Mouse (Mus musculus) megakaryocyte progenitor cell, adult 5-6 weeks (primary cell): Measurements from ENCODE around the gene Cep295nl. TPM values are rescaled to one million over a fixed set of nuclear protein-coding genes. Genes with fewer than 3 reads are reported as not detected.
"Not testable (repeated sequence)": the region's sequence is repeated elsewhere in the genome, so short reads cannot be mapped to it uniquely, and the experiment has no call there.

Experiments
- ATAC-seq: replicated peaks from 2 replicates; pipeline ENCODE4 v1.8.0; 2016; ENCODE audit warnings: mild to moderate bottlenecking, moderate TSS enrichment, inconsistent platforms; ENCODE audit not compliant: poor library complexity
- total RNA-seq, 2 experiments: library from RNA; stranded (forward) in 1 of 2; stranded (reverse) in 1 of 2; fragments of 157-497, 149-512 nt in 1 of 2; fragments of 200-1000 nt in 1 of 2; gene quantifications; 2 replicates each; pipeline versions ENCODE4 v1.2.3 to v1.2.4; 2015 to 2017

The Cep295nl gene
- total RNA-seq (2015) (0.22 TPM in 1 of 2 replicates, not detected in the other), total RNA-seq (2017) (0.54 TPM in 1 of 2 replicates, not detected in the other)

DNA sequence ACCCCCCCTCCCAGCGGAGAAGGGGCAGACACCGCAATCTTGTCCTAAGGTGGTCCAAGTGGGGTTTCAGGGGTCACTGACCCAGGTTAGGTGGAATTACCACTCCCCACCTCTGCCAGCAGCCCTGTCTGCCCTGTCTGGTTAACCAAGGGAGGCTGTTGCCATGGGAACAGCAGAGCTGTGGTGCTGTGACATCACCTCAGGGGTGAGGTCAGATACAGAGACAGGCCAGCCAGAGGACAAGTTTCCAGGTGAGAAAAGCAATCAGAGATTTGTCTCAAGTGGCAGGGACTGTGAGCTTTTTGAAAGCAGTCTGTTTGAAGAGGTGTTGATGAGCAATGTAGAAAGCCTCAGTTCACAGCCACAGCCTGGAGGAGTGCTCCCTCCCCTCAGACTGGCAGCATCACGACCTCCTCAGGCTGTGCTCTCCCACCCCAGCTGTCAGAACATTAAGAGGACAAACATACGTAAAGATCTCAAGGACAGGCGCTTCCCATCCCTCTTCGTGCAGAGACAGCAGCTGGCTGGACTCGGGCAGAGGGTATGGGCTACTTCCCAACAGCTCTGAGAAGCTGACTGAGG, at the start of gene Cep295nl:
TSS of gene Cep295nl (minus strand) at position 101 of the 582 bp plus-strand sequence.
- ATAC-seq, result no peak

GRCm38 (mm10) chr11:118387816-118388215, 45.5 kb upstream of the Cep295nl start:
- not testable (repeated sequence) for ATAC-seq

DNA sequence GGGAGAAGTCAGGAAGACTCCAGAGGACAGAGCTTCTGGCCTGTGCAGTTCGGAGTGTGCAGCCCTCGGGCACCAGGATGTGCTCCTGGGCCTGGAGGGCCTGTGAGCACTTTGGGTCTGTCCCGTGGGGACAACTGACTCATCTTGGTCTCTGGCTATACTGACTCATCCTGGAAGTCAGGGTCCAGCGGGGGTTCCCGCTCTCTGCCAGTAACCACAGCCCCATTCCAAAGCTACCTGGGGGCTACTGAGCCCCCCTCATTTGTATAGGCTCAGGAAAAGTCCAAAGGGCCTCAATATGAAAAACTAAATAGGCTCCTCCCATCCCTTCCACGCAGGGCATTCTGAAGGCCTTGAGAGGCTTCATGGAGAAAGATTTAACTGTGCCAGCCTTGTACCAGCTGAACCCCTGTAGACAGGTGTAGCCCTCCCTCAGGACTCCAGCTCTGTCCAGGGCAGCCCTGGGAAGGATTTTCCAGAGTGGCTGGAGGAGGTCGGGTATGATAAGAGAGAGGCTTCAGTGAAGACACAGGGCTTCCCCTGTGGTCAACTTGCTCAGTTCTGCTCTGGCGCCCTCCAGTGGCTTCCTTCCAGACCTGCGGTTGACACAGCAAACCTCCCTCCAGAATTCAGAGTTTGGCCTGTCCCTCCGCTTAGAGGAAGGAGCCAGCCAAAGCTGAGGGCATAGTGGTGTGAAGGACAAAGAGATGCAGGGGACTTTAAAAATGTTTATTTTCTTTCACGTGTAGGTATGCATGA, 37.1 kb upstream of the Cep295nl start:
- peak; percentile 99 for ATAC-seq

GRCm38 (mm10) chr11:118378656-118379055, 36.4 kb upstream of the Cep295nl start:
- ATAC-seq, result no peak

- not testable (repeated sequence) for ATAC-seq
These were observed 34.0 kb upstream of the Cep295nl start for GRCm38 (mm10) chr11:118376323-118376722.

DNA sequence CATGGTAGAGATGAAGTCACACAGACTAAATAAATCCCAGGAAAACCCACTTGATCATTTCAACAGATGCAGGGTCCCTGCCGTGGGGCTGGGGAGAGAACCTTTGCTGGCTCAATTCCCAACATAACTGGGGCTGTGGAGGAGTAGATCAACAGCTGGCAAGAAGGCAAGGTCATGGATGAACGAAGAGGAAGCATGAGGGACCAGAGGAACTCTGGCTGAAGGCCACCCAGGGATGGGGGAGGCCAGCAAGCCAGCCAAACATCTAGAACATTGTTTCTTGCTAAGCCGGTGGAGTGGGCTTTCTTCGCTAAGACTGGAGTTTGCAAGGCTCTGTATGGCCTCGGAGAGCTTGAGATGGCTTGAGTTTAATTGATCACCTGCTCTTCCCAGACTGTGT, 33.6 kb upstream of the Cep295nl start:
- ATAC-seq, result no peak

DNA sequence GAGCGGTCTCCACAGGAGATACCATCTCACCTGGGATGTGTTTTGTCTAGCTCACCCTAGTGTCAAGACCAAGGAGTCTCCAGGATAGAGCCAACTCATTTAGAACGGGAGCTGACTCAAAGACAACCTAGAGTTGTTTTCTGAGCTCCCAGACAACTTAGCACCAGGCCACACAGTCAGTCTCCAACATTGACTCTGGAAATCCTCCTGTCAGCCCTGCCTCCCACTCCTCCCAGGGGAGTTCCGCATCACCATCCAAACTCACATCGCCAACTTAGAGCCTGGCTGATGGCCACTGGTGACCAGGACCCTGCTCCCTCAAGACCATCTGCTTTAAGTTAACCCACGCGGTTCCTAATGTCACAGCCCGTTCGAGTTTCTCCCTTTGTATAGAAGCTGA, 33.2 kb upstream of the Cep295nl start:
- no peak for ATAC-seq

DNA sequence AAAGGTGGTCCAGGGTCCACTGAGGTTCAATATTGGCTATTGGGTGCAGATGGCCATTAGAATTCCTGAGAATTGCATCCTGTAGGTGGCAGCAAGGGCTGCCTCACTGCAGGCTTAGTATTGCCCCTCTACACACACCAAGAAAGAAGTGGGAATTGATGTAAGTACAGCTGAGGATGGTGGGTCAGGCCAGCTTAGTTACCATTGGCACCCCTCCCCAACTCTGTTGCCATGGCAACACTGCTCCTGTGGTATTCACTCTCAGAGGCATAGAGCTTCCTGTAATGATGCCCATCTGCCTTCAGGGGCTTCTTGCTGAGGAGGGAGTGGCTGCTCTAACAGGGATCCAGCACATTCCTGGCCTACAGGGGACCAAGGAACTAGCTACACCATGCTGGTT, 32.7 kb upstream of the Cep295nl start:
- ATAC-seq, result no peak

- no peak for ATAC-seq
These were observed 32.2 kb upstream of the Cep295nl start for GRCm38 (mm10) chr11:118374506-118374905.

GRCm38 (mm10) chr11:118372641-118373040, 30.3 kb upstream of the Cep295nl start:
- ATAC-seq, result no peak

GRCm38 (mm10) chr11:118371876-118372275, 29.6 kb upstream of the Cep295nl start:
- no peak for ATAC-seq

DNA sequence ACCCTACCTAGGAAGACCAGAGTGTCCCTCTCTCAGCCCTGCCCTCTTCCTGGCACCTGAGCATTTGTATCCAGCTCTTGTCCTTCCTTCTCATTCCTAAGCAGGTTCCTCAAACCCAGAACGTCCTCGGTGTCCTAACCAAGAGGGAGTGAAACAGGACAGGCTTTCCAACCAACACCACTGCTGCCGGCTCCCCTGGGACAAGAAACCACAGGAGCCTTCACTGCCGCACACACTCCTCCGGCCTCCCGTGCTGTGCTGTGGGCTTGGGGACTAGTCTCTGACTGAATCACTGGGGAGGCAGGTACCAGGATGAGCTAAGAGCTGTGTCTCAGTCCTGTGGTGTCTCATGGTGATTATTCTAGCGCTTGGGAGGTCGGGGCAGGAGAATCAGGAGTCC, 27.4 kb upstream of the Cep295nl start:
- ATAC-seq, result no peak

DNA sequence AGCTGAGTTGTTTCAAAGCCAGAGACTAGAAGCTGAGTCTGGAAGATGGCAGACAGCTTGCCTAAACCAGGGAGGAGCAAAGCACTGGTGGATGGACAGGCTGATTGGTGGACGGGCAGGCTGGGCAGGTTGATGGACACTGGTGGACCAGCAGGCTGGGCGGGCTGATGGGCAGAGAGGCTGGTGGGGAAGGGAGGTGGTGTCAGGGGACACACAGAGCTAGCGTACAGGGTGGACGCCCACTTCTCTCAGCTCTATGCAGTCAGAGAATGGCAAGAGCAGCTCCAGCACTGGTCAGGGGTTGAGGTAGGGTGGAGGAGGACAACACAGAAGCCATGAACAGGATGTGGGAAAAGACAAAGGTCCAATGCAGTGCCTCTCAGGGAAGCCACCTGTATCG, 27.0 kb upstream of the Cep295nl start:
- ATAC-seq, result no peak

DNA sequence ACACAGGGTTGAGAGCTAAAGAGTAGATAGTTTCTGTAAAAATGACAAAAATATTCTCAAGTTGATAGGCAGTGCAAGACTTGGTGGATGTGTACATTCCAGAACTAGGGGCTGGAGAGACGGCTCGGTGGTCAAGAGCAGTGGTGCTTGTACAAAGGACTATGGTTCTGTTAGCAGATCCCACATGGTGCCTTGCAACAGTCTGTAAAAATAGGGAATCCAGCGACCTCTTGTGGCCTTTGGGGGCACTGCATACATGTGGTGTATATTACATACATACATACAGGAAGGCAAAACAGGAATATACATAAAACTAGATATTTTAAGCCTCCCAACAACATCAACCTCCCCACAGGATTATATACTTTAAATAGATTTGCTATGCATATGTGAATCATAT, 26.0 kb upstream of the Cep295nl start:
- peak; percentile 74; the same call in 1 of the 2 replicates for ATAC-seq

- no peak for ATAC-seq
These were observed 24.3 kb upstream of the Cep295nl start for GRCm38 (mm10) chr11:118366559-118366958.

- ATAC-seq, result no peak
These were observed 23.8 kb upstream of the Cep295nl start for GRCm38 (mm10) chr11:118366108-118366507.

GRCm38 (mm10) chr11:118365171-118365570, 22.9 kb upstream of the Cep295nl start:
- no peak for ATAC-seq

DNA sequence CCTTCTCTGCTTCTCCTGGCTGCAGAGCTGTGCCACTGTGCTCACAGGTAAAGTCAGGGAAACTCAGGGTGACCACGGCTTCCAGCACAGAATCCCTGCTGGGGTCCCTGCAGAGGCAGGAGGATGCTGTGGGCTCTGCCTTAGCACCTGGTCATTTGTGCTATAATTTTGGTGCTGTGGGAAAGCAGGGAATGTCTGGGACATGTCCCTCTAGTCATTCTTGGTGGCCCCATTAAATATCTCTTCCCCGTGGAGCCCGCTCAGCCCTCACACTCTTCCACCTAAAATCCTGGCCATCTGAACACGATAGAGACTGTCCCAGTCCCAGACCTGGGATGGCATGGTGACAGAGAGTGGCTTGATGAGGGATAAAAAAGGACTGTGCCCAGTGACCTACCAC, 21.7 kb upstream of the Cep295nl start:
- no peak for ATAC-seq

DNA sequence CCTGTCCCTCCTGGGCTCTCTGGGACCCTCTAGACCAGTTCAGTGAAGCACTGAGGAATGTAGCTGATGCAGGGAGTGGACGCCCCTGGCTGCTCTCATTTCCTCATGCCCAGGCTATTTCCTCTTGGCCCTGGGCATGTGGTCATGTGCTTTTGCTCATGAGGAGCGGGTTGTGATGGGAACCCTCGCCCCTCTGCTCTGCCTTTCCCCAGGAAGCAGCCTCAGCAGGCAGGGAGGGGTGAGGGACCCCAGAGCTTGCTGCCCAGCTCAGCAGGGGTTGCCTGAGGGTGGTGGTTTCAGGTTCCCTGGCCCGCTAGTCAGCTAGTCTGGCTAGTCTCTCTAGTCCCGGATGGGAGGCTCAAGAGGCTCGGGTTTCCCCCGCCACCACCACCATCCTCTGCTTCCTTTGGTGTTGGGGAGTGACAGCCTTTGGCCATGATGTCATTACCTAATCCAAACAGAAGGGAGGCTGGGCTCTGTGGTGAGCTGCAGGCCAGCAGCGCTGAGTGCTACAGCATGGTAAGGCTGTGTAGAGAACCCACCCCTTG, 20.7 kb upstream of the Cep295nl start:
- ATAC-seq, result peak; percentile 79

GRCm38 (mm10) chr11:118362501-118362900, 20.2 kb upstream of the Cep295nl start:
- no peak for ATAC-seq

GRCm38 (mm10) chr11:118360907-118361341, 18.6 kb upstream of the Cep295nl start:
- no peak for ATAC-seq

GRCm38 (mm10) chr11:118360491-118360890, 18.2 kb upstream of the Cep295nl start:
- no peak for ATAC-seq
